Mouse (Mus musculus) 3134 (cell line): ENCODE data around the gene Clns1a.

Experiments
- DNase-seq: peaks from one replicate; pipeline ENCODE4 v3.0.0-alpha.2; 2011; ENCODE audit warnings: low spot score; ENCODE audit not compliant: insufficient read length; ENCODE audit errors: extremely low read depth

Gene Clns1a

DNA sequence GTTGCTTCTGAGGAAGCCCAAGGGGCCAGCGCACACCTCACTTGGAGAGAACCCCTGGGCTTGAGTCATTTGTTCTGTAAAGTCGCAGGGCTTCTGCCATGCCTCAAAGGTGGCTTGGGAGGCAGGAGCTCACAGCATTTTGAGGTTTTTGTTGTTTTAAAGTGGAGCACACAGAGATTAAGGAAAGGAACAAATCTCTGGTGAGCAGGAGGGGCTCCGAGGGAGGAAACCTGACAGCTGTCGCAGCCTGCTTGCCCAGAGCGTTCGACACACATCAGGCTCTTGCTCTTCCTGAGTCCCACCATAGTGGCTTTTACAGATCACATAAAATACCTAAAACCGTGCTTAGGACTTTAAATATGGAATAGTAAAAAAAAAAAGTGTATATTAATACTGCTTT, 30.3 kb downstream of the Clns1a start:
- DNase-seq, result no peak

DNA sequence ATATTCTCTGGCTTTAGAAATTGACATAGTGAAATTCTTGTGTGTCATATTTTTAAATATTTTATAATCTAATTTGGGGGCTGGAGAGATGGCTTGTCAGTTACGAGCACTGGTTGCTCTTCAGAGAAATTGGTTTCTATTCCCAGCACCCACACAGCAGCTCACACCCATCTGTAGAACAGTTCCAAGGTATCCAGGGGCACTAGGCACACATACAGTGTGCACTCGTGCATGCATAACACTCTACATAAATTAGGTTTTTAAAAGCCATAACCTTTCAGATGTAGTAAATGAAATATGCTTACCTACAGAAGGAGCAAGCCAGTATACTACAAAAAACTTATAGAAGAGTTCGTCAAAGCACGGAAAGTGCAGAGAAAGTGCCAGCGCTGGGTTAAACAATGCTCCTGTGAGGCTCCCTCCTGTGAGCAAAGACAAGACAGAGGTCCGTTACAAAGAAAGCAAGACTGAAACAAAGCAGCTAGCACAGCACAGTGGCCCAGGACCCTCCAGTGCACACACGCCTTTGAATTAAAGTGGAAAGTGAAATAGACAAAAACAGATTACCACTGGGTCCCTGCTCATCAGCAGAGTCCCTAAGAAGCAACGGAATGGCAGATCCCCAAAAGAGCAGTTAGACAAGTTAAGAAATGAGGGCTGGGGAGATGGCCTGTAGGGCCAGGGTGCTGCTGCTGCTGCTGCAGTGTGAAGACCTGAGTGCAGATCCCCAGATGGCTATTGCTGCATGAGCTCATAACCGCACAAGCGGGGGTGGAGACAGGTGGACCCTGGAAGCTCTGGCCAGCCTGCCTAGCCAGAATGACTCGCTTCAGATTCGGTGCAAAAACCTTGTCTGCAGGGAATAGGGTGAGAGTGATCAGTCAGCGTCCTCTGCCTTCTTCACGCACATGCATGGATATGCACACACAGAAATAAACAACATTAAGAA, 32.5 kb downstream of the Clns1a start:
- DNase-seq, result no peak

DNA sequence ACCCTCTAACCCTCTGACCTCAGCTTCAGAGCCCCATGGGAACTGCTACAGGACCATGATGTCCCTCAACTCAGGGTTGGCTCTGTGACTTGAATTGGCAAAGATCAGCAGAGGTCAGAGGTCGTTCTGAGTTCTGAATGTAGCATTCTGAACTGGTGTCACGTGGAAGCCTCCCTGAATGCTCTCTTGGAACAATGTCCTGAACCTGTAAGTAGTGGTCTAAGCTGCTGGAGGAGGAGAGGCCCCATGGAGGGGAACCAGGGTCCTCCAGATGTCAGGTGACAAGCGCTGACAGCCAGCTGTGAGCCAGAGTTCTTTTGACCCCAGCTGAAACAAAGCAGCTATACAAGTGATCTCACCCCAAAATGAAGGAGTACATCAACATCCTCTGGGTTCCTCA, 34.0 kb downstream of the Clns1a start:
- DNase-seq, result no peak

DNA sequence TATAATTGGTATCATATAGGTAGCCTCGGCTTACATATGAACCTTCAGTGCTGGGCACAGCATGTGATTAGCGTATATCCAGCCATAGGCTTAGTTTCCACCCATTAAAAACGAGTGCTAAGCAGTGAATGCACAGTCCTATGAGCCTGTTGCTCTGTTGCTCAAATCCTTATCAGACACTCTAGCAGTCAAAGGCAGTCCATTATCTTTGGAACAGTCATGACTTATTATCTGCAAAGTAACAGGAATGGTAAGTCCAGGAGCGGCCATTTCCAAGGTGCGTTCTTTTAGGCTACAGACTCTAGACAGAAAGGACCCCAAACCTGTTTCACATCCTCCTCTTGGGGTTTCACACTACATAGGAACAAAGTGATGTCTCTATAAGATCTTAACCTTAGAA, 37.2 kb downstream of the Clns1a start:
- no peak for DNase-seq

DNA sequence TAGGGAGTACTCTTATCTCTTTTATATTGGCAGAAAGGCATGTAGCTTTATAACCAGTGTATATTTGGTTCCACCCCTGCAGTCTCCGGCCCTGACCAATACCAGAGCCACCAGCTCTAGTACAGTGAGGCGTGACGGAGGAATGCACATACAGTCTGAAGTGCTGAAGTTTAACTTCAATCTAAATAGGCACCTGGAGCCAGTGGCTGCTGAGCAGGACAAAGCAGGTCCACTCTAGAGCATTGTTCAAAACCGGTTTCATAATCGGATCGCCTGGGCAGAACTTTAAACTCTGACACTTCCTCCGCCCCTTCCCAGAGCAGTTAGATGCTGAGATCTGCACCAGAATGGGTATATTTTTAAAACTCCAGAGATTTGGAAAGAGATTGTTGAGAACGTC, 38.6 kb downstream of the Clns1a start:
- no peak for DNase-seq

DNA sequence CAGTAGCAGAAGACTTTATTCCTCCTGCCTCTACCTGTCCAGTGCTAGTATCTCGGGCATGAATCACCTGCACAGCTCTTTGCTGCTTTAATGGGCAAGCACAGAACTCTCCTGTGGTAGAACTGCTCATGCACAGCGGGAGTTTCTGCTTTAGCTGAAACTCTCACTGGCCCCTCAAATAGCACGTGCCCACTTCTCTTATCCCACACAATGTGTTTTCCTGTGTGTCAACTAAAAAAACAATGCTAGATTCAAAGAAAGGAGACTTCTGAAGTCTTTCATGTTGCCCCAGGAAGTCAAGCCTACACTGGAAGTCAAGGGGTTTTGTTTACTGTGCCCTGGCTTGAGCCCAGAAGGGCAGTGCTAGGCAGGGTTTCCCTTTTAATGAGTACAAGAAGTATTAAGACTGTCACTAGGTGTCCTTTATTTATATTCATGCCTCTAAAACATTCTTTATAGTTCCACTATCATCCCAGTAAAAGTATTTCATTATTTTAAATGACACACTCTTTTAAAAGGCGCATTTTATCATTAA, 39.5 kb downstream of the Clns1a start:
- DNase-seq, result no peak

DNA sequence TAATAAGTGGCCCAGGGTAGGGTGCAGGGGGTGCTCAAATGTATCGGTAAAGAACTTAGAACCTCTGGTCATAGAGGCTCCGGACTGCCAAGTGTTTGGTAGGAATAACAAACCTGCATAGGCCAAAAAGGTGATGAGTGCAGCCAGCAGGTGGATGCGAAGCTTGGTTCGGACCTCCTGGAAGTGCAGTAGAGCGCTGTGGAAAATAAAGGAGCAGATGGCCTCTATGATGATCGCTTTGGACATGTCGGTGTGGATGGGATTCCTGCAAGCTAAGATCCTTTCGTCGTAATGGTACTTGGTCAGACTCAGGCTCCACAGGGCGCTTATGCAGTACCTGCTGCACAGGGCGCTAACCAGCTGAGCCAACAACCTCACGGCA, 40.8 kb downstream of the Clns1a start:
- no peak for DNase-seq

DNA sequence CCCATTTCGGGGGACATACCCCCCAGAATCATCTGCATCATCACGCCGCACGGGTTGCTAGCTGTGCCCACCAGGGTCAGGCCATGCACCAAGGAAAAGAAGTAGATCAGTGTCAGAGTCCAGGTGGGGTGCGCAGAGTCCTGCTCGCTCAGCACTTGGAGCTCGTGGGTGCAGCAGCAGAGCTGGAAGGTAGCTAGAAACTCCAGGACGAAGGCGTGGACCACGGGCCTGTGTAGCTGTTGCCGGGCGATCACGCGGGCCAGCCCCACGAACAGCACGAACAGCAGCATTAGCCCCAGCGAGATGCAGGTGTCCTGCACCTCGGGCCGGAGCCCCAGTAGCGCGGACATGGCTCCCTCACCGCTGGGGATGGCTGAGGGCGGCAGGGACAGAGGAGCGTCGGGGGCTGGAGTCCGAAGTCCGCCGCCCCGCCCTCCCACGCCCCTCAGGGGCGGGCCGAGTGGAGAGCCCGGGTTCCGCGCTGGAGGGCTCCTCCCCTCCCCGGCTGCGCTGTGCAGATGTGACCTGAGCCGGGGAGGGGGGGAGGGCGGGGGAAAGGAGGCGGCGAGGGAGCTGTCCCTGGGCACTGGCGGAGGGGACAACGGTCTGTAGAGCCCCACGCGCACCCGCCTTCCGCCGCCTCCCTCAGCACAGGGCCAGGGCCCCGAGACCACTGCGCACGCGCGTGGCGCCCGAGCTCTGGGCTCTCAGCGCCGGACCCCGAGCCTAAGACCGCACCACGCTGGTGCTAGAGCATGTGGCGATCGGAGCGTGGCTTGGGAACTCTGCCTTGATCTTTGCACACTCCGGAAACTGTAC, 41.4 kb downstream of the Clns1a start, which contains the start of gene Aqp11:
Gene Aqp11 (minus strand): TSS at position 652 of the 819 bp plus-strand sequence.
- DNase-seq, result peak; percentile 93

DNA sequence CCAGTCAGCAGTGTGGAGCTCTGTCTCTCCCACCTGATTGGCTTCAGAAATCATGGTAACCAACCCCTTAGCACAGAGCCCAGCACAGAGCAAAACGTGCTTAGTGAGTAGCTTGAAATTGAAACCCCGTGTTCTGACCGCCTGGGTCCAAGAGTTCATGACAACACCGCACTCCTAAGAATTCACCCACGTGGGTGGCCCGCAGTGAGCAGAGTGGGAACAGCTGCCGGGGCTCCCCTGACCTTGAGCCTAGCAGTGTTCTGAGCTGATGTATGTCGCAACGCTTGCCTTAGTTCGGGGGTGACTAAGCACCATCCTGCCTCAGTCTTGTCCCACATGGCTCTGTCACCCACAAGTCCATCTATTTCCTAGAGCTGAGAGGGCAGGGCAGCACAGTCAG, 44.5 kb downstream of the Clns1a start:
- DNase-seq, result peak; percentile 35

DNA sequence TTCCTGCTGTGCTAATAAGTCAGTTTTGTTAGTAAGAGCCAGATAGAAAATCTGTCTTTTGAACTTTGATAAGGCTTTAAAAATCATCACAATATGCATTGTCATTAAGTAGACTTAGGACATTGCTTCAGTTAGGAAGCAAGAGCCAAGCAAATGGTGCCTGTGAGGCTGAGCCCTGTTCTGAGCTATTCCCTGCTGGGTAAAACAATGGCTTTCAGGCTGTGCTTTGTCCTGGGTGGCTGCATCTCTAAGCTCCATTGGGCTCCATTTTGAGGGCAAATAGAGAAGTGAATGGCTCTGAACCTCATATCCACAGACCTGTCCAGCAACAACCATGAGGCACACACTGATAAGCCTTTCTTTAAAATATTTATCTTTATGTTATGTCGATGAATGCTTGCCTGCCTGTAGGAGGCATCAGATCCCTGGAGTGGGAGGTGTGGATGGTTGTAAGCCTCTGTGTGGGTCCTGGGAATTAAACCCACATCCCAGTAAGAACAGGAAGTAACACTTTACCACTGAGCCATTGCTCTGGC, 45.4 kb downstream of the Clns1a start:
- no peak for DNase-seq

DNA sequence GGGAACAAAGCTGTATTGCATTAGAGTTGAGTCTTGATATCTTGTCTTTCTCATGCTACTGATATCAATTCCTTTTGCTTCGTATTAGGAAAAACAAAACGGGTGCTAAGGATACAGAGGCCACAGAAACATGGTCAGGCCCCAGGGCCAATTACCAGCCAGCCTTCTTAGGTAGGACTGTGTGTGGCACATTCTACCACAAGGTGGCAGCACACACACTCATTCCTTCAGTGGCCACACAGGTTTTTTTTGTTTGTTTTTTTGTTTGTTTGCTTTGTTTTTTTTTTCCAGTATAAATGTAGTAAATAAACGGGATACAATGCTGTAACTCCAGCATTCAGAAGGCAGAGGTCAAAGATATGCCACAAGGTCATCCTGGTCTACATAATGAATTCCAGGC, 48.9 kb downstream of the Clns1a start:
- no peak for DNase-seq

DNA sequence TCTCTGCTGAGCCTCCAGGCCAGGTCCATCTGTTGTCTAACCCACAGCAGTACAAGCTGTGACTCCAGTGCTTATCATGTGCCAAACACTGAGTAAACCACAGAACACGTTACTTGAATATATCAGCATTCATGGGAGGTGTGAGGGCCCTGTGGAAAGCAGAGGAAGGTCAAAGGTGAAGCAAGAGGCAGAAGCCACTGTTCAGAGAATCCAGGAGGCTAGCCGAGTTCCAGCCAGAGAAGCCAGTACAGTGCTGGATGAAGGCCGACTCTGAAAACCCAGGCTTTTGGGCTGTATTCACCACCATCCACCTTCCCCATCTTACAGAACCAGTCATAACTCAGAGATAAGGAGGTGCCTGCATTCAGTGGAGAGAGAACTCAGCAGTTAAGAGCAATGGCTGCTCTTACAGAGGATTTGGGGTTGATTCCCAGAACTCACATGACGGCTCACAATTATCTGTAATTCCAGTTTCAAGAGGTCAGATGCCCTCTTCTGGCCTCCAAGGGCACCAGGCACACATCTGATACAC, 50.8 kb downstream of the Clns1a start:
- no peak for DNase-seq

DNA sequence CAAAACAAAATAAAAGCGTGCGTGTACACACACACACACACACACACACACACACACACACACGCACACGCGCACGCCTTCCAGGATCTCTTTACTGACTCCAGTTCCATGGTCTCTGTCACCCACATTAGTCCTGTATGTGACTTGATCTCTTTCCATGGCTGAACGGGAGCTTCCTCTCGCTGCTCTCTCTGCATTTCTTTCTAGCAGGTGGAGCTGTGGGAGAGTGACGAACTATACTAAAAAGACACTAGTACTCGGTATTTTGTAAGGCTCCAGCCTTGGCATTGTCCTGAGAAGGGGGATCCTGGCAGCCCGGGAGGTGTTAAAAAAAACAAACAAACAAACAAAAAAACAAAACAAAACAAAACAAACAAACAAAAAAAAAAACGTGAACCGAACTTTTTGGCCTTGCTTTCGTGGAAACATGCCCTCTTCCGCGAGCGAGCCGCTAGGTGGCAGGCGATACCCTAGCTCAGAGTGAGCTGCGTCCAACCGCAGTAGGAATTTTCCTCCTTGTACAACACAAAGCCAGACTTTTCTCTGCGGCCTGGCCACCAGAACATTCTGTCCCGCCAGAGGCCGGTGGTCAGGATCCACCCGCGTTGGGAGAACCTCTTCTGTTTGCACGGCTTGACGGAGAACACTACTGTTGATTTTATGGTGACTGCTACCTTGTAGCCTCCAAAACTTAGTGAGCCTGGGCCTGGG, 51.5 kb downstream of the Clns1a start:
- peak; percentile 81 for DNase-seq

DNA sequence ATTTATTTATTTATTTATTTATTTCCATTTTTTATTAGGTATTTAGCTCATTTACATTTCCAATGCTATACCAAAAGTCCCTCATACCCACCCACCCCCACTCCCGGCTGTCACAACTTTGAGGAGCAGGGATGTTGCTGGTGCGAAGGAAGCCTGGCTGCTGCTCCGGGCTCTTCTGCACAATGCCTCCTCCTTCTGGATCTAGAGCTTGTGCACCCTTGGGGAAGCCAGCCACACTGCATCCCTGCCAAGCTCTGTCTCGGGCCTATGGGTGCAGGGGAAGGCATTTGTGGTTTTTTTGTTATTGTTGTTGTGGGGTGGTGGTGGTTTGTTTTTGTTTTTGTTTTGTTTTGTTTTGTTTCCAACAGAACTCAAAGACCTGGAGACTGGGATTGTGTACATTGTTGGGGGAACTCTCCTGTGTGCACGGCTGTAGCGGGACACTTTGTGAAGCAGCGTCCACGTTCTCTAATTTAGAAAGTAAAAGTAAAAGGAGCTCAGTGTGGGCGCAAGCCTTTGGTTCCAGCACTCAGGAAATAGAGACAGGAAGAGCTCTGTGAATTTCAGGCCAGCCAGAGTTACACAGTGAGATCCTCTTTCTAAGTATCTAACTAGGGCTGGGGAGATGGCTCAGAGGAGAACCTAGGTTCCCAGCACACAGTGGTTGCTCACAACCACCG, 52.2 kb downstream of the Clns1a start:
- DNase-seq, result peak; percentile 68

DNA sequence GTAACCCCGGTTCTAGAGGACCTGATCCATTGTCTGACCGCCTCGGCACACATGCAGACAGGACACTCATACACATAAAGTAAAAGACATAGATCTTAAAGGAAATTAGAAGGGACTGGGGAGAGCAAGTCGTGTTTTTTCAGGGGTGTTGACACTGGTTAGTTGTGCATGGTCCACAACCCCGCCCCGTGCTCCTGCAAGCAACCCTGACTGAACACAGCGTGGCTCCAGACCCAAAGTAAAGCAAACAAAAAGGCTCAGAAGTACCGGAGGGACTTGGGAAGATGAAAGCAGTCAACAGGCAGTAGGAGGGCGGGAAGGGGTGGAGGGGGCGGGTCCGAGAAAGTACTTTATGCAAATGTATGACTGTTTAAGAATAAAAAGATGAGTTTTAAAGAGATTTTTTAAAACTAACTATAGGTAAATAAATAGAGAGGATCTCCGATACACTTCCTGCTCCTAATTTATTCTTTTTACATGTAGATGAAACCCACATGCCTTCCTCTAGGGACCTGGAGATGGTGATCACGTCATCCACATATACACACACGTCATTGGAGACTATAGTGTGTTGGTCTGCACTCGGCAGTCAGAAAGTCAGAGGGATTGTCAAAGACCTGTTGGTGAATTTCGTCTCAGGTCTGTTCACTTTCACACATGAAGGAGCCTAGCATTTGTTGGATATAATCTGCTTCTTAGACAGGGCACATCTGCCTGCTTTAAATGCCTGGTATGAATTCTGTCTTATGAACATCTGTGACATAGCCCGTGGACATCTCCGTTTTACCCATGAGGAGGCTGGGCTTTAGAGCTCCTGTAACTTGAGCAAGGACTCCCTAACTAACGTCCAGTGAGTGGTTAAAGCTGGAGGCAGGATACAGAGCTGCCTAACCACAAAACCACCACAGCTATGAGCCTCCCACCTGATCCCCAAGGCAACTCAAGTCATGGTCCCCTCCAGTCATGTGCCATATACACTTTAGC, 53.1 kb downstream of the Clns1a start:
- peak; percentile 88 for DNase-seq

DNA sequence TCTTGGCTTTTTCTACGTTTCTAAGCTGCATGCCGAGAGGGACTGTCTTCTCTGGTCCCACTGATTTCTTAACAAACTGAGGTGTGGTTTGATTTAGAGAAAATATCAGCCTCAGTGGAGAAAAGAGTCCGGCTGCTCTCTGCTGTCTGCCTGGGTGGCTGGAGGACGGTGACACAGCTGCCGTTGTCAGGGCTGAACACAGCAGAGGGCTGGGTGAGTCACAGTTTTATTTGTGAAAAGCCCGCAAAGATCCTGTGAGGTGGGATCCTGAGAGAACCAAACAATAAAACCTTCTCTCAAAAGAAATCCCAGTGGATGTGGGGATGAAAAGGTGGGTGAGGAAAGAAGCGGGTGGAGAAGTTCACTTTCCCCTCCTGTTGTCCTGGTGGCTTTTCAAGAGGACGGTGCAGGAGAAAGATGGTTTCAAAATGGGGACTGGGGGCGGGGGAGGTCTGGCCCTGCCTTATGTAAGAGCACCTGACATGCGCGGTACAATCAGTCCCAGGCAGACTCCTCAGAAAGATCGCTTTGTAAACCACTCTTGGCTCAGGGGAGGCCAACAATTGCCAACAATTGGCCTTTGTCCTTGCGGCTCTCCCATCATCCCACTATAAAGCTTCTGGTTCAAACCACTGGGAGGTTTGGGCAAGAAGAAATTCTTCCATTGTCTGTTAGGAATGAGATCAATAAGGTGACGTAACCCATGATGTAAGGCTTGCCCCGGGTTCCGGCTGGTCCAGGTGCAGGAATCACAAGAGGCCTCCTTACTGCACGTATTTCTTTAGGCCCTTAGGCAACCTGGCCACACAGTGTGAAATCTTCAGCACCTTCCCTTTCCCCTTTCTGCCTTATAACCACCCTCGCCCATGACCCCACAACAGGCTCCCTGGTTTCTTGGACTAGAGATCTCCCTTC, 60.8 kb downstream of the Clns1a start:
- DNase-seq, result peak; percentile 69

DNA sequence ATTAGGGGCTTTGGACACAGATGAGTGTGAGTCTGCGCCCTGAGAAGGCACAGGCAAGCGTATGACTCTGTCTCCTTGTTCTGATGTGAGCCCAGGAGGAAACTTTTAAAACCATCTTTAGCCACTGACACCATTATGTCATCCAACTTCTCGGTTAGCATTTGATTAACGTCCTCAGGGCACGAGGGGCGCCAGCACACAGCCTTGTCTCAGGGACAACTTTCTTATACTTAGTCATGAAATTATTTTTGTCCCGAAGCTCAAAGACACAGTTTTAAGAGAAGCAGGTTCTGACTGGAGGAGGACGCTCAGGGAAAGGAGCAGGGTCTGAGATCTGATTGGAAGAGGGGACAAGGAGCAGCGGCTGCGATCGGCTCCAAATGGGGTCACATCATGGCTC, 68.2 kb downstream of the Clns1a start:
- no peak for DNase-seq
